Mouse (Mus musculus): ENCODE results near the gene Tmem132d.

DNA sequence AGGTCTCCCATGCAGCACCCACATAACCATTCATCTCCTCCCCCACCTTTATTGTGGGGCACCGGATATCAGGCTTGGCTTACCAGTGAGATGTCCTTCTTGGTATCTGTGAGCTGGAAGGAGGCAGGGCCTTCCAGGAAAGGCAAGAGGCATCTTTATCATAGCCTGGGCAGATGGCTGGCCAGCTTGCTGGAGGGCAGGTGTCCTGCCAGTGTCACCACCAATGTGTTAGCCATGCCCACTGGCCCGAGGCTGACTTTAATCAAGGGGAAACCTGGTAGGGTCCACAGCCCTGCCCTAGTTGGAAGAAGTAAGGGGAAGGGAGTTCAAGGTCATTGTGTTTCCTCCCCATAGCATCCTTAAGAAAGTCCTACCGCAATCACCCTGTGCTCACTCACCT is 676.9 kb downstream of the Tmem132d start:
- TF ChIP-seq USF1 (IDR thresholded peaks at IDR 0.05; ENCODE audit: low read depth) (no peak), CTCF (IDR thresholded peaks at IDR 0.05; ENCODE audit: control insufficient read depth, insufficient read depth, insufficient read length) (no peak), MAX (IDR thresholded peaks at IDR 0.05) (no peak), MYOG (IDR thresholded peaks at IDR 0.05; ENCODE audit: control insufficient read depth, extremely low read depth, insufficient read length) (no peak), MYOD1 (IDR thresholded peaks at IDR 0.05; ENCODE audit: control insufficient read depth, insufficient read length, low read depth) (no peak), CEBPB (IDR thresholded peaks at IDR 0.05; ENCODE audit: low read depth) (no peak), FOSL1 (IDR thresholded peaks at IDR 0.05; ENCODE audit: insufficient read depth, low read length, poor library complexity, severe bottlenecking) (no peak)
